Mouse (Mus musculus) cerebellum, adult 18-20 months (tissue): ENCODE data around the gene Pcsk4.
"Not testable (repeated sequence)": the region's sequence is repeated elsewhere in the genome, so short reads cannot be mapped to it uniquely, and the experiment has no call there.

ENCODE experiments used
- DNase-seq, 2 experiments: peaks; one replicate each; pipeline ENCODE4 v3.0.0; 2021

Gene Pcsk4

GRCm38 (mm10) chr10:80347514-80347967, 18.2 kb upstream of the Pcsk4 start:
- DNase-seq = no peak

DNA sequence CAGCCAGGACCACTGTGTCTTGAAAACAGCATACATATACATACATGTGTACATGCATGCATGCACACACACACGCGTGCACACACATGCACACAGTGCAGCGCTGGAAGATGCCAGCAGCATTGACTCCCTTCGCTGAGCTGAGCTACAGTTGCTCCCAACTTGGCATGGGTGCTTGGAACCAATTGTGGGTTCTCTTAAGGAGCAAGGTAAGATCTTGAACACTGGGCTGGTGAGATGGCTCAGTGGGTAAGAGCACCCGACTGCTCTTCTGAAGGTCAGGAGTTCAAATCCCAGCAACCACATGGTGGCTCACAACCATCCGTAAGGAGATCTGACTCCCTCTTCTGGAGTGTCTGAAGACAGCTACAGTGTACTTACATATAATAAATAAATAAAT, 16.6 kb upstream of the Pcsk4 start:
- DNase-seq = not testable (repeated sequence)

- DNase-seq = no peak
These were observed 15.8 kb upstream of the Pcsk4 start for GRCm38 (mm10) chr10:80345122-80345521.

DNA sequence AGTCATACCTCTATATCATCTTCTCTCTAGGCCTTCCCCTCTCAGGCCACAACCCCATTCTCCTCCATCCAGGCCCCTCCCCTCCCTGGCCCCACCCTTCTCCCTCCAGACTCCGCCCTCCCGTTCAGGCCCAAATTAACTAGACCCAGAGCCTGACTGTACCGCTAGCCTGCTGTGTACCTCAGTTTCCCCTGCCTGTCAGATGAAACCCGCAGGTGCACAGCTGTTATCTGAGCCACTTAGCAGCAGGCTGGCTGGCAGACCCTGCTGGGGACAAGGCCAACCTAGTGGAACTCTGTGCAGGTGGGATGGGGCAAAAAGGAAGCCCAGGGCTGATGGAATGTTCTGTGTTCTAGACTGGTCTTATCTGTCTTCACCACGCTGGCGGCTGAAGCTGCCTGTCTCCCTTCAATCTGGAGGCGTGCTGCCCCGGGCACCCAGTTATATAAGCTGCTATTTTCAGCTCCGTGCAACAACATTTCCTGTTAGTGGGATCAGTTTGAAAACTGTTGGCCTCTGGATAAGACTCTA, 14.9 kb upstream of the Pcsk4 start:
- DNase-seq = no peak

GRCm38 (mm10) chr10:80343425-80343895, 14.2 kb upstream of the Pcsk4 start:
- no peak for DNase-seq

DNA sequence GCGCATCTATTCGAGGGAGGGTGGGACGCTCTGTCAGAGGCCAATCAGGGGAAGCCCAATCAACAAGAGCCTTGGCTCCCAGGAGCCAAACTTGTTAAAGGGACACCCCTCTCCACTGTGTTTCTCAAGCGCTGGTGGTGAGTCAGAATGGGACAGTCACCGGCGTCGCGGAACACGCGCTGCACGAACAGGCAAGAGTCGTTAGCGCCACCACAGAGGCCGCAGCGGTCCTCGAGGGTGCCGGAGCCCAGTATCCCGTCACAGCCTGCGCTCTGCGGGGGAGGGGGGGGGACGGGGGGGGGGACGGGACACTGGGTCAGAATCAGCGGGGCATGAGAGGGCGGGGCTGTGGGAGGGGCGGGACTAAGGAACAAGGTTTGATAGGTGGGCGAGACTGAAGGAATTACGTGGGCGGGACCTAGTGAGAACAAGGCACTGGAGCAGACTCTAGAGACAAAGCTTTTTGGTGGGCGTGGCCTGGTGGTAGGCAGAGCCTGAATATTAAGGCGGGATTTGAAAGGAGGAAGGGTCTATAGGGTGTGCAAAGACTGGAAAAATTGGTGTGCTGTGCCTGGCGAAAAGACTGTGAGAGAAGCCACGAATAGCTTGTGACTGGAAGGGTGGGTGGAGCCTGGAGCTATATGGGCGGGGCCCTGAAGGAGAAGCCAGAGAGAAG, 13.6 kb upstream of the Pcsk4 start:
- DNase-seq = peak in 1 of 2 experiments; percentile 16

DNA sequence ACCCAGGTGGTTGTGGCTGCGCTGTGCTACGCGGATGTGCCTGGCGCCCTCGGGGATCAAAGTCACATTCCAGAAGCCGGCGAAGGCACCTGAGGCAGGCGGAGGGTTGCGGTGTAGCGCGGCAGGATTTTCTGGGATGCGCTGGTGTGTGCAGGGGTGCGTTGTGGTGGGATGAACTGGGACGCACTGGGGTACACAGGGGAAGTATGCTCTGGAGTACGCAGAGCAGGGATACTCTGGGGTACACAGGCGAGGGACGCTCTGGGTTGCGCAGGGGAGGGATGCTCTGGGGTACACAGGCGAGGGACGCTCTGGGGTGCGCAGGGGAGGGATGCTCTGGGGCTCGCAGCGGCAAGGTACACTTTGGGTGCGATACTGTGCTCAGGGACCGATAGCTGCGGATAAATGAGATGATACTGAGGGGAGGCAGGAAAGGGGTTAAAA, 13.0 kb upstream of the Pcsk4 start:
- no peak for DNase-seq

DNA sequence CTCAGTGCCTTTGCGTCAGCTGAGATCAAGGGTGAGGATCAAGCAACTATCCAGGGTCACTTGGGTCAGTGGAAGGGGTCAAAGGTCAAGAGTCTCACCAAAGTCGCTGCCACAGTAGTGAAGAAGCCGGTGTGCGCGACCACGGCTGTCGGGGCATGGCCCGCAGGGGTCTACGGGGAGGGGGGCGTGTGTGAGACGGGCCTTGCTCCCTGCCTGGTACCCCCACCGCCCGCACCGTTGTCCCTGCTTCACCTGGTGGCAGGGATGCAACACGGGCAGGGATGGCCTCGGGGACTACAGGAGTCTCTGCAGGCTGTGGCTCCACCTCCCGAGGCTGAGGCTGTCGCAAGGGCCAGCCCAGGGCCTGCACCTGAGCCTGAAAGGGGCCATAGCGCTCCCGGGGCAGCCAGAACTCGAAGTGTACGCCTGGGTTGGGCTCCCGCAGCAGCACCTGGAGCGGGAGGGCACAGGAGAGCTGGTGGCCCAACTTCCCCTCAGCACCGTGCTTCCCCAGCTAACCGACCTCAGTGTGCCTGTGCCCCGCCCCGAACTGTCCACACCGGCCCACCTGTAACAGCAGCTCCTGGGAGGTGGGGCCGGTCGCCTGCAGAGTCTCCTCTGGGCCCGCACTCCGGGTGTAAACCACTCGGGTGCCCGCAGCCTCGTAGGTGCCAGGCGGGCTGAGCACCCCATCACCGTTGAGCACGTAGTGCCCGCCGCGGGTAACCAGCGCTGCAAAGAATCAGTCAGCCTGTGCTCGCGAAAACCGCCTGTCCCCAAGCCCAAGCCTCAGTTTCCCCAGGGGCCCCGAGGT, 12.4 kb upstream of the Pcsk4 start:
- no peak for DNase-seq

DNA sequence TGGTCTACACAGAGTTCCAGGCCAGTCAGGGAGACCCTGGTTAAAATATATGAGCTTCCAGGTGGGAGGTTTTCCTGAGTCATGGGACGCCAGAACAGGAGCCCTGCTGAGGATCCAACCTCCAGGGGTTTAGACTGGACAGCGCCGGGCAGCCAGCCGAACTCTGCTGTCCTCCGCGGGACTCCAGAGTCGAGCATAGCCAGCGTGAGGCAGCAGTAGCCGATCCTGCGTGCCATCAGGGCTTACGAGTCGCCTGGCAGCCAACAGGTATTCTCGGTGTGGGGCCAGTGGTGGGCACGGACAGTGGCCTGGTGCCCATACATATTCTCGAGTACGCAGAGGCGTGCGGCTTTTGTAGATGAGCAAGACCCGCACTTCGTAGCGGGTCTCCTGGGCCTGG, 11.7 kb upstream of the Pcsk4 start:
- no peak for DNase-seq

- DNase-seq = peak; percentile 82 to 89
These were observed 10.8 kb upstream of the Pcsk4 start for GRCm38 (mm10) chr10:80339941-80340750.

- DNase-seq = no peak
These were observed 7.0 kb upstream of the Pcsk4 start for GRCm38 (mm10) chr10:80336263-80336662.

GRCm38 (mm10) chr10:80332525-80332989, 3.3 kb upstream of the Pcsk4 start:
- DNase-seq = peak; percentile 63 to 71

GRCm38 (mm10) chr10:80331636-80332524, 2.6 kb upstream of the Pcsk4 start:
- DNase-seq = no peak

DNA sequence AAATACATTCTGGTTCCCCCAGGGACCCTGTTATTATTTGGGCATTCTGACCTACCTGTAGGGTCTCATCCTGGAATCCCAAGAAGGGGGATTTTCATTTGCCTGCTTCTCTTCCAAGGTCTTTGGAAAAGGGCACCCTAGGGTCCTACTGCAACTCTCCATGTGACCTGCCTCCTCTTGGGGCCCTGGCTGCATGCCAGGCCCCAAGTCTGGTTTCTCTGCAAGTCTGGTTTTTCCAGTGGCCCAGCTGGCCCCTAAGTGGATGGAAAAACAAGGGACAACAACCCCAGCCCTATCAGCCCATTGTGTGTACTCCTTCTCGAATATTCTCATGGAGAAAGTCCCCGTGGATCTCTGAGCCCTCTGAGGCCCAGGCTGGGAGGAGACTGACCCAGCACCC, 1.6 kb upstream of the Pcsk4 start:
- no peak for DNase-seq

- DNase-seq = no peak
These were observed 786 bp upstream of the Pcsk4 start for GRCm38 (mm10) chr10:80330084-80330483.

DNA sequence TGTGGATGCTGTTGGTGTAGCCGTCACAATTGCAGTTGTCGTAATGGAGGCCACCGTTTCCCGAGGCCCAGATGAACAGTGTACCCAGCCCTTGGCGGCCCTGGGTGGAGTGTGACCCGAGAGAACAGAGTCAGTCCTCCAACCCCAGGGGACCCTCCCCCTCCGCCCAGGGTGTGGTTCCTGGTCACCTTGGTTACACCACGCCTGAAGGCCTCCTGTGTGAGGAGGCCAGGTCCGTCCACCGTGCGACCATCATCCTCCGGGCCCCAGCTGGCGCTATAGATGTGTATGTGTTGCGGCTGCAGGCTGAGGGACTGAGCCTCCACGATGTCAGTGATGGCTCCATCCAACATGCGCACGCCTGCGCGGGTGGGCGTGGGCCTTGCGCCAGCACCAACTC, 4.3 kb downstream of the Pcsk4 start:
- no peak for DNase-seq

DNA sequence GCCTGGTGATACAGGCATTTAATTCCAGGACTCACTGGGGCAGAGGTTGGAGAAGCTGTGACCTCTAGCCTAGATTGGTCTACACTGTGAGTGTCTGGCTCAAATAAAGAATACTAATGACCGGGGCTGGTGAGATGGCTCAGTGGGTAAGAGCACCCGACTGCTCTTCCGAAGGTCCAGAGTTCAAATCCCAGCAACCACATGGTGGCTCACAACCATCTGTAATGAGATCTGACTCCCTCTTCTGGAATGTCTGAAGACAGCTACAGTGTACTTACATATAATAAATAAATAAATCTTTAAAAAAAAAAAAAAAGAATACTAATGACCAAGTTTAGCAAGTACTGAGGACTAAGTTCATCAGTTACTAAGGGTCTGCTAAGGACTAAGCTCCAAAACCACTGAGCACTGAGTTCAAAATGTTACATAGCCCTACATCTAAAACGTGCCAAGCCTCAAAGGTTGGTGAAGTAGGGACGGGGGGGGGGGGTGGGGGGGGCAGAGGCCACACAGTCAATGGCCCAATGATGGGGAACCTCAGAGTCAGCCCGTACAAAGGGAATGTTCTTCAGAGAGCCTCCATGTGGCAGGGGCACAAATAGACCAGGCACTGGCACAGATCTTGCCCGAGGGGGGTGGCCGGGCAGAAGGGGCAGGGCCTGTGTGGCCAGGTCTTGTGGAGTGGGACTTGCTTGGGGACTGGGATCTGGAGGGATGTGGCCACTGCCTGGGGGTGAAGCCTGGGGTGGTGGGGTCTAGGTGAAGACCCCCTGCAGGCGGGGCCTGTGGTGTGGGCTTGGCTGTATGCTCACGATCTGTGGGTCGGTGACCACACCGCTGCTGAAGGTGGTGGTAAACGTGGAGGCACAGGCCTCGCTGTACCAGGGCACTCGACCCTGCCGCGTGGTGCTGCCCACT, 4.9 kb downstream of the Pcsk4 start:
- DNase-seq = no peak

DNA sequence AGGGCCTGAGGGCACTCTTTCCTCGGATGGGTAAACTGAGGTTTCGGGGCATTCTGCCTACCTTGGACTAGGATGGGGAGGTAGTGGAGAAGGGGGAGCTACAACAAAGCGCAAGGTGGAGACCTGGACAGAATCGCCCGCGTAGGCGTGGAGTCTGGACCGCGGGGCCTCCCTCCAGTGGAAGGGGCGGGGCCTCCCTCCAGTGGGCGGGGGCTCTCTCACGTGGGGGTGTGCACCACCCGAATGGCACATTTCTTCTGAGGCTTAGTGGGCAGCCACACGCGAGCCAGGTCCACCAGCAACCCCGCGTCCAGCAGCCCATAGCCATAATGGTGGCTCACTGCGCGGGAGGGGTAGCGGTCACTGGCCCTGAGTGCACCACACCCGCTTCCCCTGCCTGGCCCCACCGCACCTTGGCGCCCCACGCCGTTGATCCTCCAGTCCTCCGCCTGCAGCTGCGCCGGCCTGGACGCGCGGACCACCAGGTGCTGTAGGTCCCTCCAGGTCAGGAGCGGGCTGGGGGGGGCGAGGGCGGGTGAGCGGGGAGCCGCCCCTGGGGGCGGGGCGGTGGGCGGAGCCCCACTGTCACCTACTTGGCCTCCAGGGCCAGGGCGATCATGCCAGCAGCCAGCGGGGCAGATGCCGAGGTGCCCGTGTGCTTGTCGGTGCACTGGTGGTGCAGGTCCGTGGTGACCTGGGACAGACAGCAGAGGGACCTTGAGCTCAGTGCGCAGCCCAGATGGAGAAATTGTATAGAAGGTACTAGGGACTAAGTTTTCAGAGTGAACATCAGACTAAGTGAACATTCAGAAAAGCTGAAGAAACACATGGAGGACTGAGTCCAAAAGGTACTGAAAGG, 5.8 kb downstream of the Pcsk4 start:
- DNase-seq = peak; percentile 67 to 76

DNA sequence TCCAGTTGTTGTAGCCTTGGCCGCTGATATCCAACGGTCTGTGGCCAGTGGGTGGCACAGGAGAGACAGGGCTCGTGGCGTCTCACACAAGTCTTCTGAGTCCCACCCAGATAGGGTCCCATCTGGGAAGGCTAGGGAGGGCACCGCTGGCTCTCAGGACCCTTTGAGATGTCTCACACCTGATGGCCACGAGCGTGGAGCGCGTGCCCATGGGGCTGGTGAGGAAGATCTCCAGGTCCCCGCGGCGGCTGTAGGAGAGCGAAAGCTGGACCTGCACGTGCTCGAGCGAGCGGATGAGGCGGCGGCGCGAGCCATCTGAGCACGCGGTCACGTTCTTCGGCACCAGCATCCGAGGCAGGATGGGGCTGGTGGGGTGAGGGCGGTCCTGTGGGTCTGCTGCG, 6.5 kb downstream of the Pcsk4 start:
- DNase-seq = peak in 1 of 2 experiments; percentile 43
